Mouse (Mus musculus): ENCODE data around the gene Pex6. TPM values are rescaled to one million over a fixed set of nuclear protein-coding genes. Genes with fewer than 3 reads are reported as not detected.

The Pex6 gene
- total RNA-seq (2012; rRNA removed) = 17.7 and 23.0 TPM in 2 replicates
- 10 to 100 TPM in 1 of 2 experiments, not detected in 1; 31.2 TPM for polyA plus RNA-seq (2012; ENCODE audit: insufficient read depth in 1 of 2, insufficient read length in 2 of 2, low read depth in 1 of 2, low replicate concordance in 2 of 2, missing spikeins in 1 of 2)

DNA sequence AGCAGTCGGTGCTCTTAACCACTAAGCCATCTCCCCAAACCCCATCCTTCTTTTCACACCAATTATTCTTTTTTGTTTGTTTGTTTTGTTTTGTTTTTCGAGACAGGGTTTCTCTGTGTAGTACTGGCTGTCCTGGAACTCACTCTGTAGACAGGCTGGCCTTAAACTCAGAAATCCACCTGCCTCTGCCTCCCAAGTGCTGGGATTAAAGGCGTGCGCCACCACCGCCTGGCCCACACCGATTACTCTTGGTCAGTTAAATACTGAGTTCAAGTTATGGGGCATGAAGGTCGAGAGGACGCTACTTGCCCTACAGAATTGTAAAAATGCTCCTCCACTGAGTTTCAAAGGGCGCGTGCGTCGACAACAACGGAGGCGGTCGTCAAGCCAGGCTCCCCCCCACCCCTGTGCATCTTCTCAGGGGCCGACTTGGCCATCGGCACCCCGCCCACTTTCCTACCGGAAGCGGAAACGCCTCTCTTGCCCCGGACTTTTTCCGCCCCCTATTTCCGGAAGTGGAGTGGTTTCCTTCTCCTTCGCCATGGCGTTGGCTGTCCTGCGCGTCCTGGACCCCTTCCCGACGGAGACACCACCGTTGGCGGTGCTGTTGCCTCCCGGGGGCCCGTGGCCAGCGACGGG, at the start of gene Pex6:
Pex6 (plus strand) TSS at position 505 of the 639 bp plus-strand sequence.
- Histone ChIP-seq H3K9me3 (replicated peaks; ENCODE audit: insufficient read depth, low read length) (no peaks in the 10 kb centered on the region), H3K9ac (ENCODE audit: control insufficient read depth, low read depth, low read length, poor library complexity, severe bottlenecking) (peak within 1 kb of the TSS; percentile 99), H3K4me1 (ENCODE audit: control insufficient read depth in 1 of 2, insufficient read depth in 2 of 2, low read length in 2 of 2) (peaks cover 0 to 16% of the 10 kb centered on the region in 2 experiments; a peak in 2 of 4 replicates), H3K4me3 (ENCODE audit: control insufficient read depth in 1 of 2, insufficient read depth in 1 of 2, low read depth in 2 of 2, low read length in 2 of 2) (peak within 1 kb of the TSS; percentile 84 to 99), H3K27ac (ENCODE audit: control insufficient read depth, low read depth, low read length) (peak within 1 kb of the TSS; percentile 78), H3K36me3 (ENCODE audit: control insufficient read depth in 1 of 2, insufficient read depth in 2 of 2, low read length in 2 of 2) (peaks cover 4 to 6% of the 10 kb centered on the region in 2 experiments), H3K79me2 (ENCODE audit: control insufficient read depth, insufficient read depth, low read length, poor library complexity) (peaks cover 21% of the 10 kb centered on the region), H3K27me3 (ENCODE audit: control insufficient read depth in 1 of 2, insufficient read depth in 2 of 2, low read length in 2 of 2) (no peaks in the 10 kb centered on the region)
- peak; percentile 96 for DNase-seq (ENCODE audit: low read depth, low spot score)
- peak; percentile 32; the same call in 1 of the 2 replicates for TF ChIP-seq MAX (IDR thresholded peaks at IDR 0.05; ENCODE audit: low read length)
- no peak for TF ChIP-seq ZKSCAN1 (IDR thresholded peaks at IDR 0.05; ENCODE audit: low read depth, low read length)
- TF ChIP-seq TCF12 (IDR thresholded peaks at IDR 0.05; ENCODE audit: low read depth, low read length) = peak; percentile 61; the same call in 1 of the 2 replicates
- peak; percentile 2; the same call in 1 of the 2 replicates for TF ChIP-seq BHLHE40 (IDR thresholded peaks at IDR 0.05; ENCODE audit: borderline replicate concordance, low read depth, low read length)
- peak; percentile 67; the same call in 1 of the 2 replicates for TF ChIP-seq POLR2AphosphoS2 (IDR thresholded peaks at IDR 0.05; ENCODE audit: low read length)
- TF ChIP-seq NRF1 (IDR thresholded peaks at IDR 0.05; ENCODE audit: insufficient read depth, low read depth, low read length, poor library complexity, severe bottlenecking) = peak; percentile 42; the same call in 1 of the 2 replicates
- TF ChIP-seq ELF1 (IDR thresholded peaks at IDR 0.05; ENCODE audit: low read depth, low read length) = peak; percentile 95
- TF ChIP-seq CHD1 (IDR thresholded peaks at IDR 0.05; ENCODE audit: low read depth, low read length) = no peak
- no peak for TF ChIP-seq MEF2A (IDR thresholded peaks at IDR 0.05; ENCODE audit: extremely low read depth, insufficient replicate concordance, low read depth, low read length, poor library complexity, severe bottlenecking)
- no peak for TF ChIP-seq ZC3H11A (IDR thresholded peaks at IDR 0.05; ENCODE audit: low read depth, low read length)
- 0 out of 2 replicates have a peak, but pooled peaks have one; percentile 15 for TF ChIP-seq MYC (IDR thresholded peaks at IDR 0.05; ENCODE audit: low read depth, low read length)
- TF ChIP-seq MXI1 (IDR thresholded peaks at IDR 0.05; ENCODE audit: low read depth, low read length) = peak; percentile 71
- TF ChIP-seq NELFE (IDR thresholded peaks at IDR 0.05; ENCODE audit: low read depth, low read length) = peak; percentile 87
- no peak for TF ChIP-seq RAD21 (IDR thresholded peaks at IDR 0.05; ENCODE audit: low read depth, low read length)
- TF ChIP-seq RCOR1 (IDR thresholded peaks at IDR 0.05; ENCODE audit: low read depth, low read length) = peak; percentile 29; the same call in 1 of the 2 replicates
- no peak for TF ChIP-seq USF1 (IDR thresholded peaks at IDR 0.05; ENCODE audit: low read depth, low read length)
- TF ChIP-seq MAZ (IDR thresholded peaks at IDR 0.05; ENCODE audit: low read depth, low read length) = peak; percentile 70; the same call in 1 of the 2 replicates
- TF ChIP-seq E2F4 (IDR thresholded peaks at IDR 0.05; ENCODE audit: borderline replicate concordance, low read depth, low read length) = no peak
- TF ChIP-seq HCFC1 (IDR thresholded peaks at IDR 0.05; ENCODE audit: low read depth, low read length) = peak; percentile 91
- no peak for TF ChIP-seq CTCF (IDR thresholded peaks at IDR 0.05 in 2 of 3, conservative IDR thresholded peaks at IDR 0.05 in 1 of 3; ENCODE audit: control insufficient read depth in 1 of 3, insufficient read depth in 1 of 3, low read depth in 2 of 3, low read length in 3 of 3, poor library complexity in 1 of 3, severe bottlenecking in 1 of 3)
- no peak for TF ChIP-seq UBTF (IDR thresholded peaks at IDR 0.05; ENCODE audit: borderline replicate concordance, insufficient read depth, low read depth, low read length)
- TF ChIP-seq KAT2A (conservative IDR thresholded peaks at IDR 0.05; ENCODE audit: low read depth, low read length) = peak; percentile 65; the same call in 1 of the 2 replicates
- TF ChIP-seq CHD2 (IDR thresholded peaks at IDR 0.05; ENCODE audit: low read length) = no peak
- 0 out of 2 replicates have a peak, but pooled peaks have one; percentile 8 for TF ChIP-seq GABPA (IDR thresholded peaks at IDR 0.05; ENCODE audit: low read depth, low read length)
- TF ChIP-seq JUND (IDR thresholded peaks at IDR 0.05; ENCODE audit: low read depth, low read length) = no peak
- TF ChIP-seq MAFK (IDR thresholded peaks at IDR 0.05; ENCODE audit: borderline replicate concordance, low read depth, low read length) = no peak
- TF ChIP-seq ZMIZ1 (IDR thresholded peaks at IDR 0.05; ENCODE audit: low read depth, low read length) = peak; percentile 56; the same call in 1 of the 2 replicates
- no peak for TF ChIP-seq POLR2AphosphoS5 (IDR thresholded peaks at IDR 0.05; ENCODE audit: borderline replicate concordance, low read depth, low read length)
- no peak for TF ChIP-seq TAL1 (IDR thresholded peaks at IDR 0.05; ENCODE audit: low read length)
- no peak for TF ChIP-seq EP300 (IDR thresholded peaks at IDR 0.05; ENCODE audit: low read depth in 1 of 2, low read length in 2 of 2)
- no peak for TF ChIP-seq ETS1 (IDR thresholded peaks at IDR 0.05; ENCODE audit: low read depth, low read length)
- no peak for TF ChIP-seq GATA1 (IDR thresholded peaks at IDR 0.05; ENCODE audit: low read depth, low read length)
- no peak for TF ChIP-seq USF2 (IDR thresholded peaks at IDR 0.05; ENCODE audit: borderline replicate concordance in 1 of 2, insufficient read depth in 1 of 2, low read depth in 1 of 2, low read length in 2 of 2)
- TF ChIP-seq SMC3 (IDR thresholded peaks at IDR 0.05; ENCODE audit: low read depth, low read length) = no peak
